Mouse (Mus musculus): Measurements from ENCODE around the gene Sbf2. TPM values are rescaled to one million over a fixed set of nuclear protein-coding genes. Genes with fewer than 3 reads are reported as not detected.

The Sbf2 gene
- total and polyA plus RNA-seq, 3 experiments: 1.3 to 4.4 TPM; not detected in 1

DNA sequence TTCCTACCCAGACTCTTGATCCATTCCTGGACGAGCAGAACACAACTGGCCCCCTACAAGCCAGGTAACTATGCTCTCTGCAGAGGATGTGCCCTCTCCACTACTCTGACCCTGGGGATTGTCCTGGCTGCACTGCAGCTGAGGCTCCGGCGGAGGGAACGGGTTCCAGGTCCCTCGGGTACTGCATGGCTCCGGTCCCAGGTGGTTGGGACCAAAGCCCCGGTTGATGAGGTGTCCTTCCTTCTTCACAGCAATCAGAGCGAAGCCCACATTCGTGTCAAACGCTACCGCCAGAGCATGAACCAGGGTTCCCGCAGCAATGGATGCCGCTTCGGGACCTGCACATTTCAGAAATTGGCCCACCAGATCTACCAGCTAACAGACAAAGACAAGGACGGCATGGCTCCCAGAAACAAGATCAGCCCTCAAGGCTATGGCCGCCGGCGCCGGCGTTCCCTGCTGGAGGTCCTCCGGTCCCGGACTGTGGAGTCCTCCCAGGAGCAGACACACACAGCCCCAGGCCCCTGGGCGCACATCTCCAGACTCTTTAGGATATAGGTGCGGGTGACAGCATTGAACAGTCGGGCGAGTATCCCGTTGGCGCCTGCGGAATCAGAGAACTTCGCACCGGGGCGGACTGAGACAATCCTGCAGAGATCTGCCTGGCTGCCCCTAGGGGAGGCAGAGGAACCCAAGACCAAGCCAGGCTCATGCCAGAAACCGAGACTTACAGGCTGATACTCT lies 14.1 kb upstream of the Sbf2 start:
- Histone ChIP-seq H3K9ac (ENCODE audit: control insufficient read depth, low read depth, low read length, poor library complexity, severe bottlenecking) (no peak overlapping the region), H3K4me3 (ENCODE audit: control insufficient read depth in 1 of 2, insufficient read depth in 1 of 2, low read depth in 2 of 2, low read length in 2 of 2) (no peak overlapping the region), H3K79me2 (ENCODE audit: control insufficient read depth, insufficient read depth, low read length, poor library complexity) (no peaks in the 10 kb centered on the region), H3K36me3 (ENCODE audit: control insufficient read depth in 1 of 2, insufficient read depth in 2 of 2, low read length in 2 of 2) (no peaks in the 10 kb centered on the region), H3K4me1 (ENCODE audit: control insufficient read depth in 1 of 2, insufficient read depth in 2 of 2, low read length in 2 of 2) (no peaks in the 10 kb centered on the region; a peak in 2 of 4 replicates), H3K9me3 (replicated peaks; ENCODE audit: insufficient read depth, low read length) (no peaks in the 10 kb centered on the region), H3K27ac (ENCODE audit: control insufficient read depth, low read depth, low read length) (no peak overlapping the region), H3K27me3 (ENCODE audit: control insufficient read depth in 1 of 2, insufficient read depth in 2 of 2, low read length in 2 of 2) (no peaks in the 10 kb centered on the region; a peak in 1 of 4 replicates)
- no peak for DNase-seq (ENCODE audit: low read depth, low spot score)
- TF ChIP-seq NELFE (IDR thresholded peaks at IDR 0.05; ENCODE audit: low read depth, low read length): no peak
- no peak for TF ChIP-seq NRF1 (IDR thresholded peaks at IDR 0.05; ENCODE audit: insufficient read depth, low read depth, low read length, poor library complexity, severe bottlenecking)
- no peak for TF ChIP-seq MXI1 (IDR thresholded peaks at IDR 0.05; ENCODE audit: low read depth, low read length)
- TF ChIP-seq MAZ (IDR thresholded peaks at IDR 0.05; ENCODE audit: low read depth, low read length): no peak
- no peak for TF ChIP-seq JUND (IDR thresholded peaks at IDR 0.05; ENCODE audit: low read depth, low read length)
- no peak for TF ChIP-seq CTCF (IDR thresholded peaks at IDR 0.05 in 2 of 3, conservative IDR thresholded peaks at IDR 0.05 in 1 of 3; ENCODE audit: control insufficient read depth in 1 of 3, insufficient read depth in 1 of 3, low read depth in 2 of 3, low read length in 3 of 3, poor library complexity in 1 of 3, severe bottlenecking in 1 of 3)
- TF ChIP-seq MYC (IDR thresholded peaks at IDR 0.05; ENCODE audit: low read depth, low read length): no peak
- no peak for TF ChIP-seq HCFC1 (IDR thresholded peaks at IDR 0.05; ENCODE audit: low read depth, low read length)
- no peak for TF ChIP-seq MAFK (IDR thresholded peaks at IDR 0.05; ENCODE audit: borderline replicate concordance, low read depth, low read length)
- TF ChIP-seq CHD2 (IDR thresholded peaks at IDR 0.05; ENCODE audit: low read length): no peak
- TF ChIP-seq TBP (IDR thresholded peaks at IDR 0.05; ENCODE audit: low read depth, low read length): no peak
- TF ChIP-seq ETS1 (IDR thresholded peaks at IDR 0.05; ENCODE audit: low read depth, low read length): no peak
- no peak for TF ChIP-seq RAD21 (IDR thresholded peaks at IDR 0.05; ENCODE audit: low read depth, low read length)
- TF ChIP-seq POLR2AphosphoS2 (IDR thresholded peaks at IDR 0.05; ENCODE audit: low read length): no peak
- TF ChIP-seq ZC3H11A (IDR thresholded peaks at IDR 0.05; ENCODE audit: low read depth, low read length): no peak
- TF ChIP-seq UBTF (IDR thresholded peaks at IDR 0.05; ENCODE audit: borderline replicate concordance, insufficient read depth, low read depth, low read length): no peak
- no peak for TF ChIP-seq SIN3A (IDR thresholded peaks at IDR 0.05; ENCODE audit: low read length)
- no peak for TF ChIP-seq TAL1 (IDR thresholded peaks at IDR 0.05; ENCODE audit: low read length)
- no peak for TF ChIP-seq EP300 (IDR thresholded peaks at IDR 0.05; ENCODE audit: low read depth in 1 of 2, low read length in 2 of 2)
- no peak for TF ChIP-seq ZKSCAN1 (IDR thresholded peaks at IDR 0.05; ENCODE audit: low read depth, low read length)

DNA sequence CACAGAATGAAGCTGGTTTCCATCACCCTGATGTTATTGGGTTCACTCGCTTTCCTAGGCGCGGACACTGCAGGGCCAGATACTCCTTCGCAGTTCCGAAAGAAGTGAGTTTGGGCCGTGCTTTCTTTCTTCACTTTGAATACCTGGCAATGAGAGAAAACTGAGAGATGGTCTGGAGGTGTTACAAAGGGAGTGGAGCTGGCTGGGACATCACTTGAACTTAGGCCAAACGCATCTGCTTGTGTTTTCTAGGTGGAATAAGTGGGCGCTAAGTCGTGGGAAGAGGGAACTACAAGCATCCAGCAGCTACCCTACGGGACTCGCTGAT lies 13.5 kb upstream of the Sbf2 start:
- no peak overlapping the region for H3K27ac ChIP-seq (ENCODE audit: control insufficient read depth, low read depth, low read length)
- no peak for DNase-seq (ENCODE audit: low read depth, low spot score)
- no peaks in the 10 kb centered on the region for H3K9me3 ChIP-seq (replicated peaks; ENCODE audit: insufficient read depth, low read length)
- no peak overlapping the region for H3K4me3 ChIP-seq (ENCODE audit: control insufficient read depth in 1 of 2, insufficient read depth in 1 of 2, low read depth in 2 of 2, low read length in 2 of 2)
- no peak overlapping the region for H3K9ac ChIP-seq (ENCODE audit: control insufficient read depth, low read depth, low read length, poor library complexity, severe bottlenecking)
- no peaks in the 10 kb centered on the region; a peak in 1 of 4 replicates for H3K27me3 ChIP-seq (ENCODE audit: control insufficient read depth in 1 of 2, insufficient read depth in 2 of 2, low read length in 2 of 2)
- no peaks in the 10 kb centered on the region for H3K36me3 ChIP-seq (ENCODE audit: control insufficient read depth in 1 of 2, insufficient read depth in 2 of 2, low read length in 2 of 2)
- TF ChIP-seq CHD2 (IDR thresholded peaks at IDR 0.05; ENCODE audit: low read length) (no peak), JUND (IDR thresholded peaks at IDR 0.05; ENCODE audit: low read depth, low read length) (no peak), NELFE (IDR thresholded peaks at IDR 0.05; ENCODE audit: low read depth, low read length) (no peak), MAFK (IDR thresholded peaks at IDR 0.05; ENCODE audit: borderline replicate concordance, low read depth, low read length) (no peak), KAT2A (conservative IDR thresholded peaks at IDR 0.05; ENCODE audit: low read depth, low read length) (no peak), EP300 (IDR thresholded peaks at IDR 0.05; ENCODE audit: low read depth in 1 of 2, low read length in 2 of 2) (no peak), RCOR1 (IDR thresholded peaks at IDR 0.05; ENCODE audit: low read depth, low read length) (no peak), ZNF384 (IDR thresholded peaks at IDR 0.05; ENCODE audit: low read depth, low read length) (no peak), TAL1 (IDR thresholded peaks at IDR 0.05; ENCODE audit: low read length) (no peak), GATA1 (IDR thresholded peaks at IDR 0.05; ENCODE audit: low read depth, low read length) (no peak), MYB (IDR thresholded peaks at IDR 0.05; ENCODE audit: low read depth, low read length) (no peak), TCF12 (IDR thresholded peaks at IDR 0.05; ENCODE audit: low read depth, low read length) (no peak), POLR2AphosphoS5 (IDR thresholded peaks at IDR 0.05; ENCODE audit: borderline replicate concordance, low read depth, low read length) (no peak), TBP (IDR thresholded peaks at IDR 0.05; ENCODE audit: low read depth, low read length) (no peak), ZC3H11A (IDR thresholded peaks at IDR 0.05; ENCODE audit: low read depth, low read length) (no peak), BHLHE40 (IDR thresholded peaks at IDR 0.05; ENCODE audit: borderline replicate concordance, low read depth, low read length) (no peak), SIN3A (IDR thresholded peaks at IDR 0.05; ENCODE audit: low read length) (no peak), NRF1 (IDR thresholded peaks at IDR 0.05; ENCODE audit: insufficient read depth, low read depth, low read length, poor library complexity, severe bottlenecking) (no peak), MXI1 (IDR thresholded peaks at IDR 0.05; ENCODE audit: low read depth, low read length) (no peak), POLR2A (IDR thresholded peaks at IDR 0.05; ENCODE audit: control insufficient read depth in 1 of 2, insufficient read depth in 1 of 2, low read depth in 1 of 2, low read length in 2 of 2, poor library complexity in 1 of 2) (no peak)
- H3K4me1 ChIP-seq (ENCODE audit: control insufficient read depth in 1 of 2, insufficient read depth in 2 of 2, low read length in 2 of 2): no peaks in the 10 kb centered on the region; a peak in 2 of 4 replicates
- no peaks in the 10 kb centered on the region for H3K79me2 ChIP-seq (ENCODE audit: control insufficient read depth, insufficient read depth, low read length, poor library complexity)
